Mouse (Mus musculus): ENCODE measurements around the gene Vax2.

Gene Vax2

DNA sequence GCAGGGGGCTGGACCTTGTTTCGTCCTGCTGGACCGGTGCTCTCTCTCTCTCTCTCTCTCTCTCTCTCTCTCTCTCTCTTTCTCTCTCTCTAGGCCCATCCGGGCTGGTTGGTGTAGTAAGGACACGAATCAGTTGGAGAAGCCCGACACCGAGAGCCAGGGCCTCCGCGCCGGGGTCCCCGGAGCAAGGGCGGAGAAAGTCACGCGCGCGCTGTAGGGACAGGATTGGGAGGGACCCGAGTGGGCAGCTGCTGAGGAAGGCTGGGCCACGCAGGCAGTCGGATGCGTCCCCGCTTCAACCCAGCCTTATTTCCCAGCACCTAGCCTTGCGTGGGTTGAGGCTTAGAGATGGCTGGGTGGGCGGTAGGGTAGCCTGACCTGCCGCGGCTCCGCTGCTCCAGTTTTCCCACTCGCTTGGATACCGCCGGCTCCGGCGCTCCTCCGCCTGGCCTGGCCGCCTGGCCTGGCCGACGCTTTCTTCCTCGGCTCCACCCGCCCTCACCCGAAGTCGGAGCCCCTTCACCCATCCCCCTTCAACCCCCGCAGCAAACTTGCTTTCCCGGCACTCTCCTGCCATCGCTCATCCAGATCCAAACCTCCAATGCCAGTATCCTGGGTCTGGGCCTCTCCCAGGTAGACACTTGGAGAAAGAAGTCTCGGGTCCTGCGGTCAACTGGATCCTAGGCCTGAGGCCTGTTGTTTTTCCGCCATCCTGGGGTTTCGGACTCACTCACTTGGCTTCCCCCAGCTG is 836 bp downstream of the Vax2 start:
- DNase-seq (ENCODE audit: low spot score in 2 of 2) = no peak

DNA sequence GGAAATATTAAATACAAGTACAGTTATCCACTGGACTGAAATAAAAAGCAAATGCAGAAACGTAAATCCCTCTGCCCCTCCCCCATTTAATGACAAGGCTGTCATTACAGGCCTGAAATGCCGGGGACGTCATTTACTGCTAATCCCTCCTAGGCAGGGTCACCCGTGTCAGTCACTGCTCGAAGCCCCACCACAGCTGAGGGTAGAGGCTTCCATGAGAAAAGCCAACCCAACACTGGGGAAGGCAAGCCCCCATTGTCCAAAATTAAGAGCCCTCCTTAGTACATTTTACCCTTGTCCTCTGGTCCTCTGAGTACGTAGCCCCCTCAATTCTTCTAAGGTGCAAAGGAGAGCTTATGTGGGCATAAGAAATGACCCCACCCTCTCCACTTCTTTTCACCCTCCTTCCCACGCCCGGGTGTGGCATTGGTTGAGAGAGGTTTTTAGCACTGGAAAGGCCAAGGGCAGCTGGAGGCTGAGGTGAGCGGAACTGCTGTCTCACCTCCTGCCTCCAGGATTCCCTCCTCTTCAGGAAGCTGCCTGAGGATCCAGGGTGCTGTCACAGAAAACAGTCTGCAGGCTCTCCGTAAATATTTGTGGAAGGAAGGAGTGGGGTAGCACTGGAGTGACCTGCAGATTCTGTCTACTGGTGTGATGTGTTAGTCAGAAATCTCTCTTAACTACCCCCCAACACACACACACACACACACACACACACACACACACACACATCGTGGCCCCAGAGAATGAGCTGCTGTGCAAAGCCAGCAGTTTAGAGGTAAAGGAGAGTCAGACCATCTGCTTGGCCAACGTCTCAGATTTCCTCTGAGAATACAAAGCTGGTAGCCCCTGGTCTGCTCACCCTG is 2.4 kb downstream of the Vax2 start:
- no peak for DNase-seq (ENCODE audit: low spot score in 2 of 2)

GRCm38 (mm10) chr6:83714221-83715123 is 3.4 kb downstream of the Vax2 start:
- peak in 1 of 2 experiments; percentile 31 for DNase-seq (ENCODE audit: low spot score in 2 of 2)

GRCm38 (mm10) chr6:83715461-83716196 is 4.6 kb downstream of the Vax2 start:
- DNase-seq (ENCODE audit: low spot score in 2 of 2) = no peak

DNA sequence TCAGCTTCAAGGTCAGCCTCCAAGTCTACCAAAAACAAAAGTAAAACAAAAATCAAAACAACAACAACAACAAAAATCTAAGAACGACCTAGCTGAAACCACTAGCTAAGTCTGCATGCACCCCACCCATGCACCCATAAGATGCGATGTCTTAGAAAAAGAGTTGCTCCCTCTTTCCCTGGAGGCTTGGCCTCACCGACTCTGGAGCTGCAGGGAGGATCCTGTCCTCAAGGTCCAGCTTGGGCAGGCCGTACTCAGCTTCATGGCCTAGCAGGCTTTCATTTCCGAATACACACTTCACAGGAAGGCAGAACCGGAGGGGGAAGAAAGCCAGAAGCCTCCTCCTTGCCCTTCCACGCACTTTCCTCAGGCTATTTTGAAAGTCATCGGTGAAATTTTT is 6.0 kb downstream of the Vax2 start:
- DNase-seq (ENCODE audit: low spot score in 2 of 2) = no peak

GRCm38 (mm10) chr6:83722526-83722925 is 11.5 kb downstream of the Vax2 start:
- no peak for DNase-seq (ENCODE audit: low spot score in 2 of 2)

DNA sequence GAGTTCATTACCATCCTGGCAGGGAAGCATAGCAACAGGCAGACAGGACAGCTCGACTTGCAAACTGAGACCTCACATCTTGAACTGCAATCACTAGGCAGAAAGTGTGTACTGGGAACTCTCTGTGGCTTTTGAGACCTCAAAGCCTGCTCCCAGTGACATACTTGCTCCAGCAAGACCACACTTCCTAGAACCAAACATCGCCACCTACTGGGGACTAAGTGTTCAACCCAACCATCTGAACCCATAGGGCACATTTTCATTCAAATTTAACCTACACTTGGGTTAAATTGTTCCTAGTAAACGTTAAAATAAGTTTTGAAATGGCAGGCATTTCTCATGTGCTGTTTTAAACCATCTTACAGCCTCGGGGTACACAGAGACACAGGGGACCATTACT is 16.1 kb downstream of the Vax2 start:
- no peak for DNase-seq (ENCODE audit: low spot score in 2 of 2)

- DNase-seq (ENCODE audit: low spot score in 2 of 2) = no peak
These were observed 17.4 kb downstream of the Vax2 start for GRCm38 (mm10) chr6:83728488-83728887.

- no peak for DNase-seq (ENCODE audit: low spot score in 2 of 2)
These were observed 18.4 kb downstream of the Vax2 start for GRCm38 (mm10) chr6:83729350-83729970.

DNA sequence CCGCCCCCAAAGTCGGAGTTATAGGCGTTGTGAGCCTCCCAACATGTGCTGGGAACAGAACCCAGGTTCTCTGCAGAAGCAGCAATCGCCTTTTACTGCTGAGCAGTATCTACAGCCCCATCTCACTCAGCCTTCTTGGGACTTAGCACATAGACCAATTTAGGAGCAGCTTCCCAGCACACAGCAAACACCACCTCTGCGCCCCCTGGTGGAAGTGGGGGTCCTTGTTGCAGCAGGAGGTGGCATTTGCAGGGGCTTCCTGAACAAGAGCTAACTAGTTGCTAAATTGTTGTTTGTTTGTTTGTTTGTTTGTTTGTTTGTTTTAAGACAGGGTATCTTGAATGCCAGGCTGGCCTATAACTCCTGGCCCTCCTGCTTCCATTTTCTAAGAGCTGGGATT is 20.1 kb downstream of the Vax2 start:
- DNase-seq (ENCODE audit: low spot score in 2 of 2) = peak in 1 of 2 experiments; percentile 45

- no peak for DNase-seq (ENCODE audit: low spot score in 2 of 2)
These were observed 26.2 kb downstream of the Vax2 start for GRCm38 (mm10) chr6:83737311-83737710.

DNA sequence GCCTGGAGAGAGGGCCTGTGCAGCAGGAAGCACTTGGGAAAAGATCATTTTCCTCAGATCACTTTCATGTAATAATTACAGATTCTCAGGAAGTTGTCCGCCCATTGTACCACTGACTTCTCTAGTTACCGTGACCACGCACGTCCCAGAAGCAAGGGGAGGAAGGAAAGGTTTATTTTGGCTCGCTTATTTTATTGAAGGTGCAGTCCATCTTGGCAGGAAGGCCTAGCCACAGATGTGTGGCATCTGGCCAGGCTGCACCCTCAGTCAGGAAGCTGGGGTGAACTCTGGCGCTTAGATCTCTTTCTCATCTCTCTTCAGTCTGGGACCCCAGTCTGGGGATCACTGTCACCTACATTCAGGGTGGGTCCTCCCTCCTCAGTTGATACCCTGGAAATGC is 27.5 kb downstream of the Vax2 start:
- DNase-seq (ENCODE audit: low spot score in 2 of 2) = no peak

DNA sequence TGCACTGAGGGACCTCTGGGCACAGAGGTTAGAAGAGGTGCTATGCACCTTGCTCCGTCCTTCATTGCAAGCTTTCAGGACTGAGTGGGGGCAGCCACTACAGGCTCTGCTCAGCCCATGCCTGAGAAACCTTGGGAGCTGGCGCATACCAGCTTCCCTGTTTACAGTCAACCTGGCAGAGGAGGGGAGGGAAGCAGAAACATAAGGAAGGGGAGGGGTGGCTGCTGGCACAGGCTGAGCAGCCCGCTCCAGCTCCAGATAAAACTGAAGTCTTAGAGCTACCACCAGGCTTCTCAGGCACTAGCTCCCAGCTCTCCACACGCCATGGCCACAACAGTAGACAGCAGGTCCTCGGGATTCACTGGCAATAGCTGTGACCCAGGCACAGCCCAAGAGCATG is 31.7 kb downstream of the Vax2 start, which contains the start of gene Atp6v1b1:
Atp6v1b1 (plus strand) TSS at position 230 of the 400 bp plus-strand sequence.
- no peak for DNase-seq (ENCODE audit: low spot score in 2 of 2)

GRCm38 (mm10) chr6:83743212-83743611 is 32.1 kb downstream of the Vax2 start:
- no peak for DNase-seq (ENCODE audit: low spot score in 2 of 2)

DNA sequence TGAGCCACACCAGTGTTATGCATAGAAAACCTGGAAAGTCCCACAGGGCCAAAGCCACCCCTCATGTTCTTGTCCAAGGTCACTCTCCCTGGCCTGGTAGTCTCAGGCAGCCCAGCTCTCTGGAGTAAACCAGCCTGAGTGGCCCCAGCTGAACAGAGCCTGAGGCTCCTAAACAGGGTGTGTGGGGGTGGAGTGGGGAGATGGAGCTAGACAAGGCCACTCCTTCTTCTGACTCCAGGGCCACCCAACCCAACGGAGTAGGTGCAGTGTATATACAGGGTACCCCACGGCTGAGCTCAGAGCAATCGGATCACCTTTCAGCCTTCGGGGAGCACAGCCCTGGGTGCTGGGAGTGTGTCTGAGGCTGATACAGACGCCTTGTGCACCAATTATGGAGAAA is 33.1 kb downstream of the Vax2 start:
- no peak for DNase-seq (ENCODE audit: low spot score in 2 of 2)

DNA sequence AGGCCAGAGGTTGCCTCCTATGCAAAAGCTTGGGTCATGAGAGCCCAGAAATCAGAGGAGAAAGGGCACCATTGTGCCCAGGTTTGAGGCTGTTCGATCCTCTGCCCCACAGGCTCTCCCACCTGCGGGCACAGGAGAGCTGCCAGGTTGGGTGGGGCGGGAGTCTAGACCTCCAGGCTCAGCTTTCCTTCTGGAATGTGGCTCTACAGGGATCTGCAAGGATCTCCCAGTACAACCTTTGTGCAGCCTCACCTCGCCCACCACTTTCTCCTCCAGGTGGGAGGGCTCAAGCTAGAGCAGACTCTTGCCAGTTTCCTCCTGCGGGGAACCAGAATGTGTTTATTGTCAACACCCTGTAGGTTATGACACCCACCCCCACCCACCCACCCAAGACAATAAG is 33.5 kb downstream of the Vax2 start:
- no peak for DNase-seq (ENCODE audit: low spot score in 2 of 2)

DNA sequence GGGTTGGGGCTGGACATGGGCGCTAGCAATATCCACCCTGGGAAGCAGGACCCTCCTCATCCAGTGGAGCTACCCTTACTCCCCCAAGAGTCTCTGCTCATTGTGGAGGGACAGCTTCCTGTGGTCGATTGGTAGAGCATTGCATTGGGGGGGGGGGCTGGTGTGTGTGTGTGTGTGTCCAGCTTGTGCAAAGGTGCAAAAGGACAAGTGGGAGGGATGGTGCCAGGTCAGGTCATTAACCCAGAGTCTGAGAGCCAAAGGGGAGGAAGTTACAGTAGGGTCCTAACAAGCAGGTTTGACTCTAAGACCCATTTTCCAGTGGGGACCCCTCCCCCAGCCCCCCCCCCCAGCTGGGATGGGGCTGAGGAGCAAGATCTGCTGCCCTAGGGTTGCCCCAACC is 34.4 kb downstream of the Vax2 start:
- no peak for DNase-seq (ENCODE audit: low spot score in 2 of 2)

DNA sequence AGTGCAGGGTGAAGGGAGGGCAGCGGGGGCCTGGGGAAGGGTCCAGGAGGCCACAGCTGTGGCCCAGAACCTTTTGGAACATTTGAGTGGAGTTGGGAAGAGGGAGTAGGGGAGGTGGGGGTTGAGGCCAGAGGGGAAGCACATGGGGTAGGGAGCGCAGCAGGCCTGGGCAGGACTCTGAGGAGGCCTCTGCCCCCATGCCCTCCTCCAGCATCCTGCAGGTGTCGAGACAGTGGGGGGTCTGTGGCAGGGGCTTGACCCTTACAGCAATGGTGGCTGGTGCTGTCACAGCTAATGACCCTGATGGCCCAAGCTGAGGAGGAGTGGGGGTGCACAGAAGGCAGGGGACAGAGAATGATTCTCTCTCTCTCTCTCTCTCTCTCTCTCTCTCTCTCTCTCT is 38.2 kb downstream of the Vax2 start:
- DNase-seq (ENCODE audit: low spot score in 2 of 2) = no peak

DNA sequence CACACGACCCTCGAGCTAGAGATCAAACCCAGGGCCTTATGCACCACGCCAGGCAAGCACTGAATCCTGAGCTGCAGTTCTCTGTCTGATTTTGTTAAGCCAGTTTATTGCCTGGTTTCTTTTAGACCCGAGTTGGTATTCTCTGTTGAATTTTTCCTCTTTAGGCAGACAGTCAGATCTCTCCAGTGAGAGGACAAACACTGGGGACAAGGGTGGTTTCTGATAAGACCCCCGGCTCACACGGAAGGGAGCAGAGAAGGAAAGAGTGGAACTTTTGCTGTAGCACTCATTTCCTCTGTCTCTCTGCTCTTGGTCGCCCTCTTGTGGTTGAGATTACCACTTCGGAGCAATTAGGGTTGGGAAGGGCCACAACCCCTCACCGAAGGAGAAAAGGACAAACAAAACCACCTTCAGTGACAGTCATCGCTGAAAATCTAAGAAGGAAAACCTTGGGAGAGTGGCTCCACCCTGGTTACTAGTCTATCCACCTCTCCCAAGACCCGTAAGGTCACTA is 39.2 kb downstream of the Vax2 start:
- DNase-seq (ENCODE audit: low spot score in 2 of 2) = peak in 1 of 2 experiments; percentile 70

- no peak for DNase-seq (ENCODE audit: low spot score in 2 of 2)
These were observed 45.0 kb downstream of the Vax2 start for GRCm38 (mm10) chr6:83756051-83756450.

DNA sequence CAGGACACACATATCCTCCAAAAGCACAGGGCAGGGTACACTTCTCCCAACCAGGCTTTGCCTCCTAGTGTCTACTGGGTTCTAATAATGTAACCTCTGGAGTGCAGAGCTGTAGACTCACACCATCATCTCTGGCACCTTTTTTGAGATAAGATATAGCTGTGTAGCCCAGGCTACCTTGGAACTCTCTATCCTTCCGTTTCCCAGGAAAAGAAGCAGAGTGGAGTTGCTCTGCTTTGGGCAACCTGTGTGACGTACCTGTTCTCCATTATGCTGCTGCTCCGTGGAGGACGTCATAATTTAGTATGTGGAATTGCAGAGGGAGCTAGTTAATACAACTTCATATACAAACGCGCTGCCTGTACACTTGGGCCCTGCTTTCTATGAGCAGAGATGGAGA is 51.3 kb downstream of the Vax2 start, which contains the start of gene Ankrd53:
Ankrd53 (plus strand) TSS at position 301 of the 400 bp plus-strand sequence.
- DNase-seq (ENCODE audit: low spot score in 2 of 2) = no peak
